Mouse (Mus musculus): ENCODE results near the gene Cd1d1. TPM values are rescaled to one million over a fixed set of nuclear protein-coding genes. Genes with fewer than 3 reads are reported as not detected.
A peak's percentile ranks its signal among the peaks of the same experiment; 100 is the strongest.

Gene Cd1d1
- total and polyA plus RNA-seq, 2 experiments from 2014 or later, result 50.5 to 62.7 TPM

DNA sequence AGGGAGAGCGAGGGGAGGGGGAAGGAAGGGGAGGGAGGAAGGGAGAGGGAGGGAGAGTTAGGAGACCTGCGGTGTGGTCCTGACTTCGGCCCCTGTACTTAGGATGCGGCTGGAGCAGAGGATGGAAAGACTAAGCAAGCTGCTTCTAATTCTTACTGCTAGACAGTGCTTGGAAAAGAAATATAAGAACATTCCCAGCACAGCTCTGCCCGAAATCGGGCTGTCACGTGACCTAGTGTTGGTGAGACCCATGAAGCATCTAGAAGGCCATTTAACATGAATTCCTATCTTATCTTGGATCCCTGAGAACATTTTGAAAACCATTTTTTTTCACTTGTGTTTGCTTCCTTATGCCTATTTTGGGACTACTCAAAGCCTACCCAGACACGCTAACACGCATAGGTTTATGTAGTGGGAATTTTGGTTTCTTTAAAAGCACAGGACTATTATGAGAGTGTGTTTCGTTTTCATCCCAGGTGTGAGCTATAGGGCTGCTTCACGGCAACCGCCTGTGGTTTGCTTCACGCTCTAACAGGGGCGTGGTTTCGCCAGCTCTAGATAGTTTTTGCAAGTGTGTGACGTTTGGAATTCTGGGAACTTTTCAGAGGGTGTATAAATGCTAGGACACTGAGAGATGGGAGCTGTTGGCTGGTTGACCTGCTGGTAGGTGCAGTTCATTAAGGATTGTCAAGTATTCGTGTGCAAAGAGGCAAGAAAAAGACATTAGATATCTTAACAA lies 38.4 kb downstream of the Cd1d1 start:
- WGBS, result 78% methylated on average over 17 of the region's 17 CpGs
- Histone ChIP-seq H3K27me3 (ENCODE audit: control insufficient read depth, insufficient read depth, low read length) (no peaks in the 10 kb centered on the region), H3K4me1 (ENCODE audit: control insufficient read depth, insufficient read depth) (no peaks in the 10 kb centered on the region), H3K9ac (replicated peaks; ENCODE audit: low read depth, low read length) (no peak overlapping the region), H3K4me2 (ENCODE audit: low read depth, low read length) (no peak overlapping the region; the same call in 1 of the 2 replicates), H3K4me3 (ENCODE audit: low read depth, low read length) (no peak overlapping the region), H3K36me3 (replicated peaks; ENCODE audit: control insufficient read depth, insufficient read depth, low read length) (no peaks in the 10 kb centered on the region), H3K27ac (ENCODE audit: low read depth) (no peak overlapping the region), H3K9me3 (replicated peaks; ENCODE audit: control insufficient read depth, low read length) (no peaks in the 10 kb centered on the region)
- DNase-seq (ENCODE audit: low spot score) (no peak), ATAC-seq (ENCODE audit: insufficient read depth, low read depth) (no peak)
- TF ChIP-seq CTCF (IDR thresholded peaks at IDR 0.05; ENCODE audit: low read depth) (no peak), EP300 (IDR thresholded peaks at IDR 0.05; ENCODE audit: low read depth) (no peak)

- DNase-seq (ENCODE audit: low spot score), result no peak
- 65% methylated on average over 7 of the region's 7 CpGs for WGBS
- H3K4me1 ChIP-seq (ENCODE audit: control insufficient read depth, insufficient read depth), result no peaks in the 10 kb centered on the region
These were observed 40.2 kb downstream of the Cd1d1 start for GRCm38 (mm10) chr3:86959088-86959487.

GRCm38 (mm10) chr3:86955376-86955775 lies 43.9 kb downstream of the Cd1d1 start:
- Histone ChIP-seq H3K4me2 (ENCODE audit: low read depth, low read length) (no peak overlapping the region), H3K36me3 (replicated peaks; ENCODE audit: control insufficient read depth, insufficient read depth, low read length) (no peaks in the 10 kb centered on the region), H3K9ac (replicated peaks; ENCODE audit: low read depth, low read length) (no peak overlapping the region), H3K4me1 (ENCODE audit: control insufficient read depth, insufficient read depth) (no peaks in the 10 kb centered on the region), H3K27me3 (ENCODE audit: control insufficient read depth, insufficient read depth, low read length) (no peaks in the 10 kb centered on the region), H3K27ac (ENCODE audit: low read depth) (no peak overlapping the region), H3K4me3 (ENCODE audit: low read depth, low read length) (no peak overlapping the region), H3K9me3 (replicated peaks; ENCODE audit: control insufficient read depth, low read length) (peaks cover 9% of the 10 kb centered on the region; the same call in 1 of the 2 replicates)
- TF ChIP-seq EP300 (IDR thresholded peaks at IDR 0.05; ENCODE audit: low read depth), result no peak
- no peak for TF ChIP-seq CTCF (IDR thresholded peaks at IDR 0.05; ENCODE audit: low read depth)
- DNase-seq (ENCODE audit: low spot score) (no peak), ATAC-seq (ENCODE audit: insufficient read depth, low read depth) (no peak)
- WGBS, result 36% methylated on average over 4 of the region's 4 CpGs

More at GRCm38 (mm10) chr3:86959088-86959487, 40.2 kb downstream of the Cd1d1 start:
- peaks cover 3% of the 10 kb centered on the region; the same call in 1 of the 2 replicates for H3K9me3 ChIP-seq (replicated peaks; ENCODE audit: control insufficient read depth, low read length)
- no peaks in the 10 kb centered on the region for H3K27me3 ChIP-seq (ENCODE audit: control insufficient read depth, insufficient read depth, low read length)
- H3K4me2 ChIP-seq (ENCODE audit: low read depth, low read length), result no peak overlapping the region
- H3K9ac ChIP-seq (replicated peaks; ENCODE audit: low read depth, low read length), result no peak overlapping the region
- no peak for ATAC-seq (ENCODE audit: insufficient read depth, low read depth)
- TF ChIP-seq EP300 (IDR thresholded peaks at IDR 0.05; ENCODE audit: low read depth) (no peak), CTCF (IDR thresholded peaks at IDR 0.05; ENCODE audit: low read depth) (no peak)
- no peak overlapping the region for H3K4me3 ChIP-seq (ENCODE audit: low read depth, low read length)
- no peaks in the 10 kb centered on the region for H3K36me3 ChIP-seq (replicated peaks; ENCODE audit: control insufficient read depth, insufficient read depth, low read length)
- no peak overlapping the region for H3K27ac ChIP-seq (ENCODE audit: low read depth)

GRCm38 (mm10) chr3:86954521-86954920 lies 44.7 kb downstream of the Cd1d1 start:
- no peaks in the 10 kb centered on the region for H3K27me3 ChIP-seq (ENCODE audit: control insufficient read depth, insufficient read depth, low read length)
- ATAC-seq (ENCODE audit: insufficient read depth, low read depth) (no peak), DNase-seq (ENCODE audit: low spot score) (no peak)
- WGBS, result 26% methylated on average over 1 of the region's 1 CpGs
- no peak for TF ChIP-seq CTCF (IDR thresholded peaks at IDR 0.05; ENCODE audit: low read depth)
- TF ChIP-seq EP300 (IDR thresholded peaks at IDR 0.05; ENCODE audit: low read depth), result no peak
- no peaks in the 10 kb centered on the region for H3K36me3 ChIP-seq (replicated peaks; ENCODE audit: control insufficient read depth, insufficient read depth, low read length)
- H3K4me2 ChIP-seq (ENCODE audit: low read depth, low read length), result no peak overlapping the region
- peaks cover 9% of the 10 kb centered on the region; the same call in 1 of the 2 replicates for H3K9me3 ChIP-seq (replicated peaks; ENCODE audit: control insufficient read depth, low read length)
- H3K4me1 ChIP-seq (ENCODE audit: control insufficient read depth, insufficient read depth), result no peaks in the 10 kb centered on the region
- no peak overlapping the region for H3K9ac ChIP-seq (replicated peaks; ENCODE audit: low read depth, low read length)
- no peak overlapping the region for H3K4me3 ChIP-seq (ENCODE audit: low read depth, low read length)
- no peak overlapping the region for H3K27ac ChIP-seq (ENCODE audit: low read depth)

GRCm38 (mm10) chr3:86953819-86954218 lies 45.4 kb downstream of the Cd1d1 start:
- H3K9ac ChIP-seq (replicated peaks; ENCODE audit: low read depth, low read length), result no peak overlapping the region
- DNase-seq (ENCODE audit: low spot score) (no peak), ATAC-seq (ENCODE audit: insufficient read depth, low read depth) (no peak)
- no peak for TF ChIP-seq EP300 (IDR thresholded peaks at IDR 0.05; ENCODE audit: low read depth)
- TF ChIP-seq CTCF (IDR thresholded peaks at IDR 0.05; ENCODE audit: low read depth), result 0 out of 2 replicates have a peak, but pooled peaks have one; percentile 2
- no peaks in the 10 kb centered on the region for H3K27me3 ChIP-seq (ENCODE audit: control insufficient read depth, insufficient read depth, low read length)
- no peak overlapping the region for H3K27ac ChIP-seq (ENCODE audit: low read depth)
- no peaks in the 10 kb centered on the region for H3K36me3 ChIP-seq (replicated peaks; ENCODE audit: control insufficient read depth, insufficient read depth, low read length)
- H3K4me1 ChIP-seq (ENCODE audit: control insufficient read depth, insufficient read depth), result no peaks in the 10 kb centered on the region
- peaks cover 9% of the 10 kb centered on the region; the same call in 1 of the 2 replicates for H3K9me3 ChIP-seq (replicated peaks; ENCODE audit: control insufficient read depth, low read length)
- H3K4me3 ChIP-seq (ENCODE audit: low read depth, low read length), result no peak overlapping the region
- H3K4me2 ChIP-seq (ENCODE audit: low read depth, low read length), result no peak overlapping the region
- WGBS, result 86% methylated on average over 4 of the region's 4 CpGs
